Mouse (Mus musculus) myocyte (in vitro differentiated cells): ENCODE measurements around the gene Rab22a.

Source experiments
- CEBPB ChIP-seq: IDR thresholded peaks from 2 replicates; pipeline ENCODE4 v1.6.1; 2011; ENCODE audit warnings: mild to moderate bottlenecking, moderate library complexity; ENCODE audit not compliant: poor library complexity, insufficient read depth, severe bottlenecking
- MAX ChIP-seq: IDR thresholded peaks from one replicate; pipeline ENCODE4 v1.6.1; 2011; ENCODE audit warnings: low read depth, mild to moderate bottlenecking, control low read depth
- POLR2A ChIP-seq: IDR thresholded peaks from one replicate; pipeline ENCODE4 v1.6.1; 2011; ENCODE audit warnings: low read depth, mild to moderate bottlenecking, control low read depth, moderate library complexity; ENCODE audit not compliant: insufficient read length
- POLR2AphosphoS2 ChIP-seq: IDR thresholded peaks from one replicate; pipeline ENCODE4 v1.6.1; 2011; ENCODE audit warnings: low read depth, control low read depth; ENCODE audit not compliant: insufficient read length
- TCF12 ChIP-seq: IDR thresholded peaks from one replicate; pipeline ENCODE4 v1.6.1; 2011; ENCODE audit warnings: mild to moderate bottlenecking, control low read depth; ENCODE audit not compliant: poor library complexity, insufficient read depth, severe bottlenecking
- USF1 ChIP-seq: IDR thresholded peaks from one replicate; pipeline ENCODE4 v1.6.1; 2011; ENCODE audit warnings: low read depth, mild to moderate bottlenecking, control low read depth, moderate library complexity

- TF ChIP-seq POLR2A, result no peak
- no peak for TF ChIP-seq USF1
- TF ChIP-seq CEBPB, result no peak
- no peak for TF ChIP-seq TCF12
- no peak for TF ChIP-seq POLR2AphosphoS2
- TF ChIP-seq MAX, result no peak
Measured at GRCm38 (mm10) chr2:173641370-173641769, 18.2 kb upstream of the Rab22a start.
